Mouse (Mus musculus) right cerebral cortex, postnatal 36 days (tissue): ENCODE measurements around the gene Hoxa3.
A peak's percentile ranks its signal among the peaks of the same experiment; 100 is the strongest.

Experiments
- DNase-seq, 2 experiments: peaks; one replicate each; pipeline ENCODE4 v3.0.0; 2022; ENCODE audit warnings: low spot score in 2 of 2, mixed read lengths in 1 of 2

The Hoxa3 gene

DNA sequence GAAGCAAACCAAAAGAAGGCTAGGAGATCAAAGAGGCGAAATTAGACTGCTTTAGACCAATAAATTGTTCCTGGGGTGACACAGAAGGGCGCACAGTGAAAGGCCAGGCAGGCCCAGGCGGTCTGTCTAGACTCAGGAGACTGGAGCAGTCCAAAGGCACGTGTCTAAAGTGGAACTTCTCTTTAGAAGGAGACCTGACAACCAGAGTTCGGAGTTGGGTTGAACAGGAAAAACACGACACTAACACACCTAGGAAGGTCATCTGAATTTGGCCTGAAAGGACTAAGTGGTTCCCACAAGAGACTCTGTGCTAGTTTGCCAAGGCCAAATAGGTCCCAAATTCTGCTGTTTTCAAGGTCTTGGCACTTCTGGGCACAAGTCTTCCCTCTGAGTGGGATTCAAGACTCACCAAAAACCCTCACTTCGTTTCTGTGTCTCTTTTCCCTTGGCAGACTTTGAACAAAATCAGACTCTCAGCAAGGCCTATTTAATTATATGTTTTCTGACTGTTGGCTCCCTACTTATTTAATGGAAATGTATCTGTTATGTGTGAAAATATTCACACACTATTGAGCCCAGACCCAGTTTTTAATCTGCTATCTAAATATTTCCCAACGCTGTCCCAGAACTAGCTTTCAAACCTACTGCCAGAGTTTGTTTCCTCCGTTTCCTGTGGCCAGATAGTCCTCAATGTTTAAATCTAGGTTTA is 6.3 kb upstream of the Hoxa3 start:
- DNase-seq, result no peak

DNA sequence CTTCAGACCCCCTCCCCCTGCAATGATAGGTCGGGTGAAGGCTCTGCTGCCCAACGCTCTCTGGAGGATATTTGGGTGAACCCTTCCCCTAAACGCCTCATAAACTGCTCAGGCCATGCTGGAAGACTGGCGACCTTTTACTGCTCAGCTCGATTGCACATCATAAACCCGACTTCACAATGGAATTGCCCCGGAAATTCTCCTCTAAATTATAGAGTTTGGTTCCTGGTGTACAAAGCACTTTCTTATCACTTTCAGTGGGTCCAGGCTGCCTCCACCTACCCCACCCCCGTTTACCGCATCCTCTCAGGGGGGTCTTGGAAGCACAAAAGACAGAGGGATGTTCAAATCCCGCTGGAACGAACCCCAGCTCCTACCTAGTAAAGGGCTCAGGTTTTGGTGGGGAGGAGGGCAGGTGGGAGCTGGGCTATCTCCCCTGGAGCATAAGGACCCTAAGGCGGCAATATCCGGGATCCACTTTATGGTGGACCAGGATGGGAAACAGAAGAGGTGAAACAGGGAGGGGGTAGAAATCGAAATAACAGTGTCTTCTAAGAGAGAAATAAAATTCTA is 5.6 kb upstream of the Hoxa3 start:
- no peak for DNase-seq

DNA sequence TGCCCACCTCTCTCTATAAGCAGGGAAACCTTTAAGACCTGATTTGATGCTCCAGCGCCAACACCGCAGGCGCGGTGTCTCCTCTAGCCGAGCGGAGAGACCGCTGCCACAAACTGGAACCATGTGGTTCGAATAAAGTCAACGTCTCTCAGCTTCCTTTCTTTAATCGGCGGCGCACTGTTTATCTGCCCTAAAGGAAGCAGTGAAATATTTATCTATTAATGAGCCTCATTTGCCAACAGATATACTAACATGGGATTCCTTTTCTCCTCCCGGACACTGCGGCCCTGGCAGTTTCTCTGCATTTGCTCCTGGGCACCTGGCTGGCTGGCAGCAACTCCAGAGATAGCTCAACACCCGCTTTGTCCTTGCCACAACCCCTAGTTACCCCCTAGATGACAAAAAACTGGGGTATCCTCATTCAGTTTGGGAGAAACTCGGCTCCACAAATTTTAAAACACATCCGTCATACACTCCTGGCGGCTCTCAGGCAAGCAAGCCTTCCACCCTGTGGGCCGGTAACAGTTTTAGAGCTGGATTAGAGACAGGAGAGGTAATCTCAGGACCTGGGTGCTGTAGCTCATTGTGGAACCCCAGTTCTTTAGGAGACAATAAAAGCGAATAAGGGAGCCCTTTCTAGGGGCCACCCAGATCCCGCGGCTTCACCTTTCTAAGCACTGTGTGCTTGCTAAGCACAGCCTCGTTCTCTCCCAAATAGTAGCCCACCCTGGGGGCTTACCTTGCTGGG is 4.9 kb upstream of the Hoxa3 start:
- no peak for DNase-seq

DNA sequence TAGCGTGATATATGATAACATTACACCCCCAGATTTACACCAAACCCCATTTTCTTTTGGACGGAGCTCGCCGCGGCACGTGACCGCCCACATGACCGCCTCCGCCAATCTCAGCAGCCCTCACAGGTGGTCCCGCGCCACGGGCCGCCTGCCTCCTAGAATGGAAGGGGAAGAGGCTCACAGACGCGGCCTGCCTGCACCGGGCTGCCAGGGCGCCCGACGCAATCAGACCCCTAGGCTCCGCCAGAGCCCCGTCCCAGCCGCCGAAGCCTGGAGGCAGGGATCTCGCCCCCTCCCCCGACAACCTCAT is 4.3 kb upstream of the Hoxa3 start:
- no peak for DNase-seq

DNA sequence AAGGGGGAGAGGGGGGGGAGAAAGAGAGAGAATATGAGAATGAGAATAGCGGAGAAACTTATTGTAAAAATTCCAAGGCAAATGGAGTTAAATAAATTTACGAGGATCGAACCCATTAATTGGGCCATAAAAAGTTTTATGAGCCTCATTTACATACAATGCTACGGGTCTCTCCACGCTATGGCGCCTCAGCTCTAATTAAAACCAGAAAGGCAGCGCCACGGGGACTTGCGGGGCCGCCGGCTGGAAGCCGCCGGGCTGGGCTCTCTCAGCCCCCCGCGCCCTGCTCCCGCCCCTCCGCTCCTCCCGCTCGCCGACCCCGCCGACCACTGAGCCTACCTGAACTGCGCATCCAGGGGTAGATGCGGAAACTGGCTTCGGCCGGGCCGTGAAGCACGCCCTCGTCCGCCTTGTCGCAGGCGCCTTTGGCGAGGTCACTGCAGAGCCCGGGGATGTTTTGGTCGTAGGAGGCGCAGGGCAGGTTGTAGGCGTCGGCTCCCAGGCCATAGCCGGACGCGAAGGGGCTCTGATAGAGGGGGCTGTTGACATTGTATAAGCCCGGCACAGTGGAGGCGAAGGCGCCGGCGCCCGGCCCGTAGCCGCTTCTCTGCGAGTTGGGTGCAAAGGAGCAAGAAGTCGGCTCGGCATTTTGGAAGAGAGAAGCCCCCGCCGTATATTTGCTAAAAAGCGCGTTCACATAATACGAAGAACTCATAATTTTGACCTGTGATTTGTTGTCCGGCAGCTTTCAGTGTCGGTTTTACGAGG is 3.7 kb upstream of the Hoxa3 start:
- no peak for DNase-seq

DNA sequence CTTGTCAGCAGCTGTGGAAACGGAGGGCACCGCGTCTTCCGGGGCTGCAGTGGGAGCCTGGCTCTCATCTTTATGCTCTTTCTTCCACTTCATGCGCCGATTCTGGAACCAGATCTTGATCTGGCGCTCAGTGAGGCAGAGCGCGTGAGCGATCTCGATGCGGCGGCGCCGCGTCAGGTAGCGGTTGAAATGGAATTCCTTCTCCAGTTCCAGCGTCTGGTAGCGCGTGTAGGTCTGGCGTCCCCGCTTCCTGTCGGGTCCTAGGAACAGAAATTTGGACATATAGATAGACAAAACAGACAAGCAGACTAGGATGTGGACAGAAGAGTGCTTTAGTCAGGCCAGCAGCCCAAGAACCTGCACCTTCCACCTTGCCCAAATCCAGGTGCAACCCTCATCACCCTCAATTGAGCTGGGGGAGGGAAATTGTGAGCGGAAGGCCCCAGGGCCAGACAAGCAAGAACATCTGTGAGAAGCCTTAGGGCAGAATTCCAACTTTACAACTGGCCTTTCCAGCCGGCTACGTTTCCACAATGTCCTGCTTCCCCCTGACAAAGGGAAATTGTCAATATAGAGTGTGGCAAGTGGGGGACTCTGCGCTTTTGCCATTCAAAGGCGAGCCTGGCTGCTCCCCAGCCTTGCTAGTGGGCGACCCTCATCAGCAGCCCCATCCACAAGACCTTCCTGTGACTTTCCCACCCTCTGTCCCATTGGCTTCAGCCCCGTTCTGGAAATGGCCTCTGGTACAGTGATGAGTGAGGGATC is 2.8 kb upstream of the Hoxa3 start:
- DNase-seq, result no peak

DNA sequence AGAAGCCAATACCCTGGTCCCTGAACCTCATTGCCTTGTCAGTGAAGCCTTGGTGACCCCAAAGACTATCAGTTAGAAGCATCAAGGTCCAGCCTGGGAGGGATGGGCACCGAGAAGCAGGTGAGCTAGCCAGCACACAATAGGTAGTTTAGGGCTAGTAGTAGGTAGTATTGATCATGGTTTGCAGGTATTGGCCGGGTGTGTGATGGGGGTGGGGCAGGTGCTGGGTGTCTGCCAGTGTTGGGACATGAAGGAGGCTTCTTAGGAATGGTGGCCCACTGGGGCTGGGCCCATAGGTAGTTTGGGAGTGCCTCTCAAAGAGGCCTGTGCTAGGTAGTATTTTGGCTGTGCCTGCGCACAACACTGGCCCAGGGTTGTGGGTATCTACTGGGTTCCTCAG is 1.9 kb upstream of the Hoxa3 start:
- no peak for DNase-seq

DNA sequence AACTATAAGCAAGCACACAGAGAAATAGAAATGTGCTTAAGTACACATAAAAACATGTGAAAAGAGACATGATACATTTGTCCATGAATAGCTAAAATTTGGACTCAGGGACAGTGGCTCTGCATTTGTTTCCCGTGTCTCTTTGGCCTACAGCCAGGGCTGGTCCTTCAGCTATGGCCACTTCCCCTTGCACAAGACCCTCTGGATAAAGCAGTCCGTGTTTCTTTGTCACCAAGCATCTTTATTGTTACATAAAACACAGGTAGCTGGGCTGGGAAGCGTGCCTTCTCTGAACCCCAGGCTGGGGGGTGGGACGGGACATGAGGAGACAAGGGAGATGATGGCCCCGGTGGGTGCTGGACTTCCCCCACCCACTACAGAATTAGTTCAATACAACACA is 1.1 kb upstream of the Hoxa3 start:
- no peak for DNase-seq

DNA sequence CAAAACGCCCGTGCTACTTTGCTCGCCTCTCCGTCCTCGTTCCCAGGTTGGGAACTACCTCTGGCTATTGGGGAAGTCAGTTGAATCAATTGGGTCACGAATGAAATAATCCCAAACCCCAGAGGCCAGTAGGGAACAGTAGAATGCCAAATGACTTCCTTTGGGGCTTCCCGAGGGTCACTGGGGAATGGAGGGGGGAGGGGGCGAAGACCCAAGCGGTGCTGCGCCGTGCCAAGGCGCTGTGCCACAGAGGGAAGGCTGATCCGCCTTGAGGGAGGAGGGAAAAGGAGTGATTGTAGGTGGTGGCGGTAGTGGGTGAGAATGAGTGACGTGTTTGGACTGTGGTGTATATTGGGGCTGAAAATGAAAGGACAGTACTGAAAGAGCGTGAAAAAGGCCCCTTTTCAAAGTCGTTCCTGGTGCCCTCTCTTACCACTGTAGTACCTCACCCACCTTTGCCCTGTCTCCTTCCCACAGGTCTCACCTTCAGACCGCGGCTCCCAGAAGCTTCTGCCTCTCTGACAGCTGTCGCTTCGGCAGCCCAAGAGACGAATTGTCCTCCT is 499 bp downstream of the Hoxa3 start:
- no peak for DNase-seq

DNA sequence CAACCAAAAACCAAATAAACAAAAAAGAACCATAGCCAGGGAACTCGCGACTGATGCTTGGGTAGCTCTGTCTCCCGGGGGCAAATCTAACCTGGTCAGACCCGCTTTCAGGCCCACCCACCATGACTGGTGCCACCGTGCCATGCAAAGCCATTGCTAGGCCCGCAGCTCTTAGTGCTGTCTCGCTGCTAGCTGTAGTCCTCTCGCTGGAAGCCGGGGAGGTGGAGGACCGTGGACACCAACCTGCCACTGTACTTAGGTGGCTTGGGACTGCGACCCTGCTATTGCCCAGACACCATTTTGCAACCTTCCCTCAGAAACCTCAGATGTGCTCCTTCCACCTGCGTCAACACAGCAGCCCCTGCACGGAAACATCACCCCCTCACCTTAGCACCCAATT is 1.2 kb downstream of the Hoxa3 start:
- no peak for DNase-seq

DNA sequence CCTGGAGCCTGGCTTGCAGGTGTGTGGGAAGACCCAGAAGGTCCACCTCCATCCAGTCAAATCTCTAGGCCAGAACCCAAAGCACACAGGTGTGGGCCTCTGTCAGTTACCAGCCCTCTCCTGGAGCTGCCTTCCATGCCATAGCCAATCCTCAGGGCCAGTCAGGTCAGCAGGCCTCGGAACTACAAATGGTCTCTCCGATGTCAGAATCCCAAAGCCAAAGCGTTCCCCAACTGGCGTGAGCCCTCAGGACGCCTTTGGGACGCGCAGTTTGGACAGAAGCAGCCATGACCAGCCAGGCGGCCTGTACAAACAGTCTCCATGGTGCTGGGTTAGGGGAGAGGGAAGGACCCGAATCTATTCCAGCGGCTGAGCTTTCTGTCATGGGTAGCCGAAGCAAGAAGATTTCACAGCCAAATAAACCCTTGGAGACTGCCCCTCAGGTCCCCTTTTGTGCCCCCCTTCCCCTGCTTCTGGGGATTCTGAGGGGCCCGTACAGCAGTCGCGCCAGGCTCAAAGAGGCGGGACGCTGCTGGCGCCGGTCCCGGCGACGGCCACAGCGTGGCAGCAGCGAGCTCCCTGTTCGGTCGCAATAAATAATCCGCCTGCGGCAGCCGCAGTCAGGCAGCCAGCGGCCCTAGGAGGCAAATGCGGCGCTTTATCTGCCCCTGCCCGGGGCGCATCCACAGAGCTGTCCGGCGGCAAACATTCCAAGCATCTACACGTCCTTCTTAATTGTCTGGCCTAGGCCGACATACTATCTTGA is 1.8 kb downstream of the Hoxa3 start:
- DNase-seq, result peak in 1 of 2 experiments; percentile 37

DNA sequence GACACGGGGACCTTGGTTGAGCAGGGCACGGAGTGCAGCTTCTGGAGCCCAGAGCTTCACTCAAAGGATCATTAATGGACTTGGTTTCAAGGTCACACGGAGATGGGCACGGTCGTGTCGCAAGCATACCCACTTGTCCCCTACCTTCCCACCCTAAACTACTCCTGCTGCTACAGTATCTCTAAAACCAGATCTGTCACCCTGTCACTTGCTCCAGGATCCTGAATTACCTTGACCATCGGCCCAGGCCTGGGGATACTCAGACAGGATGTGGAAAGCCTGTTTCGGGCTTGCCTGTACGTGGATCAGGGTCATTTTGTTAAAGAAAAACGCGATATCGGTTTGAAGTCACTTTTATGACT is 3.5 kb downstream of the Hoxa3 start:
- DNase-seq, result no peak

DNA sequence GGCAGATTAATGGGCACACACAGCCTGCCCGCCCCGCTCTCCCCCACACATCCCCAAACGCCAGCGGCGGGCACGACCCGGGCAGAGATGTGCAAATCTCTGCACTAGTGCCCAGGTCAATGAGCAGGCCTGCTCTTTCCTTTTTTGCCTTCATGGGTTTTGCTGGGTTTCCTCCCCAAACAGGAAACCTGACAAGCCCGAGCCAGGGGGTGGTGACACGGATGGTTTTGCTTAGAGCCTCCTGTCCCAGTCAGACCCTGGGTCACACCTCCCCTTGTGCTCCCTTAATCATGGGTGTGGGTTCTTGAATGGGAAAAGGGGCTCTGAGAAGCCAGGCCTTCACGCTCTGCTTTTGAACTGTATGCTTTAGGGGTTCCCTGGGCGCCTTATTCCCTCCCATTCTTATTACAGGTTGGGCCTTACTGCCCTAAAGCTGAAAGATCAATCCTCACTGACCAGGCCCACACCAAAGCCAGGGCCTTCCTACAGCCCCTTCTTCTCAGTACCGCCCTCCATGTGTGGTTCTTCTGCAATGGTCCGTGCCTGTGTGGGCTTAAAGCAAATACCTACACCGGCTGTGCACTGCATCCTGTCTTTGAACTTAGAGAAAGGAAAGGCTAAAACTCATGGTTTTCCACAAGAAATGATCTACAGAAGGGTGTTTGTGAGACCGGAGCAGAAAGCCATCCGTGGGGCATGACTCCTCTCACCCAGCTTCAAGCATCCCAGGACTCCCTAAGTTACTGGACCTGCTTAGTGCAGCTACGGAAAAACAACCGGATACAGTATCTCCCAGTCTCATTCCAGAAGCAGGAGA is 4.1 kb downstream of the Hoxa3 start:
- no peak for DNase-seq

DNA sequence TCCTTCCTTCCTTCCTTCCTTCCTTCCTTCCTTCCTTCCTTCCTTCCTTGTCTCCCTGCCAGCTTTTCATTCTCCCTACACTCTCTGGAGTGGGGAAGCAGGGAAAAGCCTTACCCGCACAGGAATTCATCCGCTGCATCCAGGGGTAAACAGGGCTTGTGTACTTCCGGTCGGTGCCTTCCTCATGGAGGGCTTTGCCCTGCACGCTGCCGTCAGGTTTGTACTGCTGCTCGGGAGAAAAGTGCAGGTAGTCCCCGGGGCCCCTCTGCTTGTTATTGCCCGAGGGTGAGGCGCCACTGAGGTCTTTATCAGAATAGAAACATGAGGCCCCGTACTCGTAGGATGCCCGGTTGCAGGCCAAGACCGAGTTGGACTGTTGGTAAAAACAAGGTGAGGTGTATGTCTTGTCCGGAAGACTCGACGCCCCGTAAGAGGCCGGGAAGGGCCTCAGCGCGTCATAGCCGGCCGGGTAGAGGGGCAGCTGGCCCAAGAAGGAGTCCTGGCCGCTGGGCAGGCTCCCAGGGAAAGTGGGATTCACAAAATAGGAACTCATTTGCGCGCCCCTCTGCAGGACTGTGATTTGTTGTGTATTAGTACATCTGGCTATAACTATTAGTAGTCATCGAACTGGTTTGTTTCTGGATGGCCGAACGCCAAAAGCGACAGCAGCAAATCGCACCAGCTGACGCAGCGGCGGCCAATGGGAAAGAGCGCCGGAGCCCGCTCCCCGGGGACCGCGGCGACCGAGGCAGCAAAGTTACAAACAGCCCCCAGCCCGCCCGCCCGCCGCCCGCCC is 4.9 kb downstream of the Hoxa3 start, which contains the start of gene Hoxa6:
TSS of gene Hoxa6 (minus strand) at position 651 of the 796 bp plus-strand sequence.
- no peak for DNase-seq

DNA sequence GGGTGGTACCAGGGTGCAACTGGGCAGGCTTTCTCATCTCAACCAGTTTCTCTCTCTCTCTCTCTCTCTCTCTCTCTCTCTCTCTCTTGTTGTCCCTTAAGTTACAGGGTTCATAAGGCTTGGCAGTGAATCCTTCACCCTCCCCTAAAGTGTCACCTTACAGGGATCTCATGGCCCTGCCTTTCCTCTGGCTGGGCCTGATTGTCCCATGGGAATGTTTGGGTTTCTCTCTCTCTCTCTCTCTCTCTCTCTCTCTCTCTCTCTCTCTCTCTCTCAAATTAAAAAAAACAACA is 5.5 kb downstream of the Hoxa3 start:
- no peak for DNase-seq

DNA sequence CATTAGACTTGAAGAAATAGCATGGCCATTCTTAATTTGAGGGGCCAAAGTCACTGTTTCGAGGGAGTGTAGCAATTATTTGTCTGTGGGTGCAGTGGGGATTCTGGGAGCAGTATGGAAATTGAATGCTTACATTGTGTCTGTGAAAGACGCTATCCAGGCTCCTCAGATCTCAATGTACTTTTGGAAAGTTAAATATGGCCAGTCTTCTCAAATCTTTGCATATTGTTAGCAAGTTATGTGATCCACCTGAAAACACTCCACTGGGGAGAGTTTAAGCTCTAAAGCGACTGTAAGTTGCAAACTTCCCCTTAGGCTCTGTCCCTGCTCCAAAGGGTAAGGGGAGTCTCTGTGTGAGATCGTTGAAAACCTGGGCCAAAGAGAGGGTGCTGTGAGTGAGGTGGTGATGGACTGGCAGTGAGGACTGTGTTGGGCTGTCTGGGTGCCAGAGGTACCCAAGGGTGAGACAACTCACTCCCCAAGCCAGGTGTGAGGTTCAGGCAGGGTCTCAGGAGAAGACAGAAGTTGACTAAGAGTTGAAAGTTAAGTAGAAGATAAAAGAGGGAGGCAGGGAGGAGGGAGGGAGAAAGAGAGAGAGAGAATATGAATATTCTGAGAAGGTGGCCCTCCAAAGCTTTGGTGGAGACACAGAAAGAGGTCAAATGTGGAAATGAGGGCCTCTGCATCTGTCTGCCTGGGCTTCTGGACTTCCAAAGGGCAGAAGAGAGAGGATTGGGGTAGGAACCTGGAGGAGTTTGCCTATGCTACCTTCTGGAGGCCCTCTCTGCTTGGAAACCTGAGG is 6.1 kb downstream of the Hoxa3 start:
- DNase-seq, result no peak

DNA sequence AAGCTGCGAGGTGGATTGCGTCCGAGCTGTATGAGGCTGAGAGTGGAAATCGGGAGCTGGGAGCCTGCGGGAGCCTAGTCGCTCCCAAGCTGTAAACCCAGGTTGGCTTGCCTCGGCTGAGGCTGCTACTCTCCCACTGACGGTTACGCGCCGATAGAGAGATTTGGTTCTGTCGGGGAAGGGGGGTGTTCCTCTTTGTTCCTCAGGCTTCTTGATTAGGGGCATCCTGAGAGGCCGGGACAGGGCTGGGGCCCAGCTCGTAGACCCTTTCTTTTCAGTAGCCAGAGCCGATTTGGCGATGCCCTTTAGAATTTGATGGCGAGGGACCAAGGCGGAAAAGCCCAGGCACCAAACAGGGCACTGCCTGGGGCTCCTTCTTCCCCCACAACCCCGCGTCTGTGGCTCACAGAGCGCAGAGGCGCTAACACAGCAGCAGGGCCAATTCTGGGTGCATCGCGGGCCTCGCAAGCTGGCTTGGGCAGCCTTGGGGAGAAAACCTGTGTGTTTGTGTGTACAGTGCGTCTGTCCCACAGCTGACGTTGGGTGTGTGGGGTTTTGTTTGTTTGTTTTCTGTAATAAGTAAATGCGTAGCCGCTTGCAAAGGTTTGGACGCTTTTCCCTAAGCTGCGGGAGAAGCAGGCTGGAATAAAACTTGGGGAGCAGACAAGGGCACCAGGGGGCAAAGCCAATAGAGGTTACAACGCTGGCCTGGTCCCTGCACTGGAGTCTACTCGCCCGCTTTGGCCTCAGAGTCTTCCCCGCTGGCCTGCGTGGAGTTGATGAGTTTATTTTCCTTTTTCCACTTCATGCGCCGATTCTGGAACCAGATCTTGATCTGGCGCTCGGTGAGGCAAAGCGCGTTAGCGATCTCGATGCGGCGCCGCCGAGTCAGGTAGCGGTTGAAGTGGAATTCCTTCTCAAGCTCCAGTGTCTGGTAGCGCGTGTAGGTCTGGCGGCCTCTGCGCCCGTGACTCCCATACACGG is 7.2 kb downstream of the Hoxa3 start:
- DNase-seq, result no peak
